Mouse (Mus musculus): ENCODE results near the gene Kirrel3. TPM values are rescaled to one million over a fixed set of nuclear protein-coding genes. Genes with fewer than 3 reads are reported as not detected.

The Kirrel3 gene
- total and polyA plus RNA-seq, 3 experiments: 0.98 TPM; not detected in 2

- Histone ChIP-seq H3K27me3 (ENCODE audit: insufficient read depth, low read length) (no peaks in the 10 kb centered on the region), H3K9me3 (replicated peaks) (no peaks in the 10 kb centered on the region), H3K36me3 (replicated peaks) (no peaks in the 10 kb centered on the region), H3K4me1 (ENCODE audit: insufficient read depth, low read depth, low read length) (no peaks in the 10 kb centered on the region), H3K4me3 (ENCODE audit: low read depth, low read length) (no peak overlapping the region)
- ATAC-seq (ENCODE audit: extremely low read depth, insufficient number of reproducible peaks, low FRiP score, poor library complexity, severe bottlenecking) (no peak), DNase-seq (ENCODE audit: low spot score) (no peak)
- no peak for TF ChIP-seq GATA1 (IDR thresholded peaks at IDR 0.05; ENCODE audit: borderline replicate concordance, low read length)
- TF ChIP-seq GATA2 (IDR thresholded peaks at IDR 0.05; ENCODE audit: borderline replicate concordance, low read depth, low read length): no peak
- TF ChIP-seq CTCF (IDR thresholded peaks at IDR 0.05; ENCODE audit: low read depth, low read length): no peak
- TF ChIP-seq POLR2AphosphoS5 (IDR thresholded peaks at IDR 0.05; ENCODE audit: insufficient replicate concordance, low read depth, low read length): no peak
- TF ChIP-seq TAL1 (conservative IDR thresholded peaks at IDR 0.05; ENCODE audit: low read depth, low read length): no peak
These were observed 285.3 kb downstream of the Kirrel3 start for GRCm38 (mm10) chr9:34770951-34771350.

- no peak for DNase-seq (ENCODE audit: low spot score)
- Histone ChIP-seq H3K36me3 (replicated peaks) (no peaks in the 10 kb centered on the region), H3K9me3 (replicated peaks) (no peaks in the 10 kb centered on the region), H3K4me3 (ENCODE audit: low read depth, low read length) (no peak overlapping the region), H3K4me1 (ENCODE audit: insufficient read depth, low read depth, low read length) (no peaks in the 10 kb centered on the region), H3K27me3 (ENCODE audit: insufficient read depth, low read length) (no peaks in the 10 kb centered on the region)
- no peak for ATAC-seq (ENCODE audit: extremely low read depth, insufficient number of reproducible peaks, low FRiP score, poor library complexity, severe bottlenecking)
- TF ChIP-seq POLR2AphosphoS5 (IDR thresholded peaks at IDR 0.05; ENCODE audit: insufficient replicate concordance, low read depth, low read length) (no peak), GATA1 (IDR thresholded peaks at IDR 0.05; ENCODE audit: borderline replicate concordance, low read length) (no peak), GATA2 (IDR thresholded peaks at IDR 0.05; ENCODE audit: borderline replicate concordance, low read depth, low read length) (no peak), TAL1 (conservative IDR thresholded peaks at IDR 0.05; ENCODE audit: low read depth, low read length) (no peak), CTCF (IDR thresholded peaks at IDR 0.05; ENCODE audit: low read depth, low read length) (no peak)
These were observed 285.7 kb downstream of the Kirrel3 start for GRCm38 (mm10) chr9:34771401-34771800.

DNA sequence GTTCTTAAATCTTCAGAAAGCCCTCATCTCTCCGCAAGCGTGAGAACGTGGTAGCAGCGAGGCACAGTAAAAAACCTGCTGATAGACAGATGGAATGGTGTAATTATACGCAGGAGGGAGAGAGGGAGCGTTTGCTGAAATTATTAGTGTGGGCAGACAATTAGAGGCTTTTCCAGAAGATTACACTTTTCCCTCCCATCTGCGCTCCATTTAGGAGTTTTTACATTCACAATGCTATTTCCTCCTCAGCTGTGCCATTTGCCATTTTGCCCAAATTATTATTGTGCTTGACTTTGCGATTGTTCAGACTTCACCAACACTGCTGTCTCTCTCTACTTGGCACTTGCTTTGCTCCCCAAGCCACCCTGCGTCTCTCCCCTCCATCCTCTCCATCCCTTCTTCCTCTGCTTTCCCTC lies 286.3 kb downstream of the Kirrel3 start:
- no peak for ATAC-seq (ENCODE audit: extremely low read depth, insufficient number of reproducible peaks, low FRiP score, poor library complexity, severe bottlenecking)
- H3K4me3 ChIP-seq (ENCODE audit: low read depth, low read length): no peak overlapping the region
- TF ChIP-seq GATA1 (IDR thresholded peaks at IDR 0.05; ENCODE audit: borderline replicate concordance, low read length): no peak
- no peak for TF ChIP-seq TAL1 (conservative IDR thresholded peaks at IDR 0.05; ENCODE audit: low read depth, low read length)
- no peak for TF ChIP-seq GATA2 (IDR thresholded peaks at IDR 0.05; ENCODE audit: borderline replicate concordance, low read depth, low read length)
- TF ChIP-seq CTCF (IDR thresholded peaks at IDR 0.05; ENCODE audit: low read depth, low read length): no peak
- TF ChIP-seq POLR2AphosphoS5 (IDR thresholded peaks at IDR 0.05; ENCODE audit: insufficient replicate concordance, low read depth, low read length): no peak
- no peaks in the 10 kb centered on the region for H3K27me3 ChIP-seq (ENCODE audit: insufficient read depth, low read length)
- no peaks in the 10 kb centered on the region for H3K9me3 ChIP-seq (replicated peaks)
- no peaks in the 10 kb centered on the region for H3K36me3 ChIP-seq (replicated peaks)
- DNase-seq (ENCODE audit: low spot score): no peak
- no peaks in the 10 kb centered on the region for H3K4me1 ChIP-seq (ENCODE audit: insufficient read depth, low read depth, low read length)

DNA sequence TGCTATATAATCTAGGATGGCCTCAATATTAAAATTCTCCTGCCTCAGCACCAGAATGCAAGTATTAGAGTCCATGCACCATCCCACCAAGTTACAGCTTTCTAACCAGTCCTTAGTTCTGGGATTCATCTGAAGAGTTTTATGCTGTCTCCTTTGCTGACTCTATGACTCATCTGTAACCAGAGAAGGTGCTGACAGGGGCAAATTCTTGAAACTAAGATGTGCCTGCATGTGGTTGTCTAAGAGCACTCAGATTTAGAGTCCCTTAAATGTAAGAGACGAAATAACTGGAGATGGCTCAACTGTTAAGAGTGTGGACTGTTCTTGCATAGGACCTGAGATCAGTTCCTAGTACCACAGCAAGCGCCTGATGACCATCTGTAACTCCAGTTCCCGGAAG lies 295.7 kb downstream of the Kirrel3 start:
- Histone ChIP-seq H3K36me3 (replicated peaks) (no peaks in the 10 kb centered on the region), H3K27me3 (ENCODE audit: insufficient read depth, low read length) (no peaks in the 10 kb centered on the region), H3K9me3 (replicated peaks) (no peaks in the 10 kb centered on the region), H3K4me1 (ENCODE audit: insufficient read depth, low read depth, low read length) (no peaks in the 10 kb centered on the region), H3K4me3 (ENCODE audit: low read depth, low read length) (no peak overlapping the region)
- no peak for TF ChIP-seq CTCF (IDR thresholded peaks at IDR 0.05; ENCODE audit: low read depth, low read length)
- no peak for TF ChIP-seq GATA2 (IDR thresholded peaks at IDR 0.05; ENCODE audit: borderline replicate concordance, low read depth, low read length)
- no peak for TF ChIP-seq POLR2AphosphoS5 (IDR thresholded peaks at IDR 0.05; ENCODE audit: insufficient replicate concordance, low read depth, low read length)
- no peak for TF ChIP-seq TAL1 (conservative IDR thresholded peaks at IDR 0.05; ENCODE audit: low read depth, low read length)
- DNase-seq (ENCODE audit: low spot score) (no peak), ATAC-seq (ENCODE audit: extremely low read depth, insufficient number of reproducible peaks, low FRiP score, poor library complexity, severe bottlenecking) (no peak)

DNA sequence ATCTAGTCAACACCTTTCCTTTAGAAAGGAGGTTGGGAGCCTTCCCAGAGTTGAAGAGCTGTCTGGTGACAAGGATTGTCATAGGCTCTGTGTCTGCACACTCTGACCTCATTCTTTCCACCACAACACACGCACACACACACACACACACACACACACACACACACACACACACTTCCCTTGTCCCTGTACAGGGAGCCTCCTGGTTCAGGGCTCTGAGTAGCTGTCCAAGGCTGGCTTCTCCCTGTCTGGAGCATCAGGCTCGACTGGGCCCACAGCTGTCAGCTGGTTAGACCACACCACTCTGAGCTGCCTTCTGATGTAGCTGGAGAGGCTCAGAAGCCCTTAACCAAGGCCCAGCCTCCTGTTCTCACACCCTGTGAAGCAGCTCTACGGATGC lies 302.2 kb downstream of the Kirrel3 start:
- Histone ChIP-seq H3K9me3 (replicated peaks) (no peaks in the 10 kb centered on the region), H3K4me1 (ENCODE audit: insufficient read depth, low read depth, low read length) (no peaks in the 10 kb centered on the region), H3K27me3 (ENCODE audit: insufficient read depth, low read length) (no peaks in the 10 kb centered on the region), H3K4me3 (ENCODE audit: low read depth, low read length) (no peak overlapping the region), H3K36me3 (replicated peaks) (no peaks in the 10 kb centered on the region)
- ATAC-seq (ENCODE audit: extremely low read depth, insufficient number of reproducible peaks, low FRiP score, poor library complexity, severe bottlenecking): no peak
- DNase-seq (ENCODE audit: low spot score): no peak
- TF ChIP-seq GATA1 (IDR thresholded peaks at IDR 0.05; ENCODE audit: borderline replicate concordance, low read length) (no peak), TAL1 (conservative IDR thresholded peaks at IDR 0.05; ENCODE audit: low read depth, low read length) (no peak), POLR2AphosphoS5 (IDR thresholded peaks at IDR 0.05; ENCODE audit: insufficient replicate concordance, low read depth, low read length) (no peak), CTCF (IDR thresholded peaks at IDR 0.05; ENCODE audit: low read depth, low read length) (no peak), GATA2 (IDR thresholded peaks at IDR 0.05; ENCODE audit: borderline replicate concordance, low read depth, low read length) (no peak)

- DNase-seq (ENCODE audit: low spot score) (no peak), ATAC-seq (ENCODE audit: extremely low read depth, insufficient number of reproducible peaks, low FRiP score, poor library complexity, severe bottlenecking) (no peak)
- TF ChIP-seq CTCF (IDR thresholded peaks at IDR 0.05; ENCODE audit: low read depth, low read length): no peak
- TF ChIP-seq POLR2AphosphoS5 (IDR thresholded peaks at IDR 0.05; ENCODE audit: insufficient replicate concordance, low read depth, low read length): no peak
- no peak for TF ChIP-seq TAL1 (conservative IDR thresholded peaks at IDR 0.05; ENCODE audit: low read depth, low read length)
- TF ChIP-seq GATA1 (IDR thresholded peaks at IDR 0.05; ENCODE audit: borderline replicate concordance, low read length): no peak
- no peak for TF ChIP-seq GATA2 (IDR thresholded peaks at IDR 0.05; ENCODE audit: borderline replicate concordance, low read depth, low read length)
- no peaks in the 10 kb centered on the region for H3K36me3 ChIP-seq (replicated peaks)
- H3K9me3 ChIP-seq (replicated peaks): no peaks in the 10 kb centered on the region
- H3K4me1 ChIP-seq (ENCODE audit: insufficient read depth, low read depth, low read length): no peaks in the 10 kb centered on the region
- no peak overlapping the region for H3K4me3 ChIP-seq (ENCODE audit: low read depth, low read length)
- no peaks in the 10 kb centered on the region for H3K27me3 ChIP-seq (ENCODE audit: insufficient read depth, low read length)
These were observed 309.5 kb downstream of the Kirrel3 start for GRCm38 (mm10) chr9:34795226-34795625.
